Mouse (Mus musculus) cortical plate, adult 2 months (tissue): ENCODE results near the gene Txndc9.

Source experiments
- CTCF ChIP-seq: fragments of 200-500 bp; IDR thresholded peaks from 2 replicates; pipeline ENCODE4 v1.5.1; 2011; ENCODE audit warnings: mild to moderate bottlenecking, control low read depth, low read length; ENCODE audit not compliant: insufficient read depth; ENCODE audit errors: extremely low read depth
- POLR2A ChIP-seq: fragments of 200-500 bp; IDR thresholded peaks from 2 replicates; pipeline ENCODE4 v1.6.1; 2011; ENCODE audit warnings: mild to moderate bottlenecking, low read length, control low read depth; ENCODE audit not compliant: insufficient read depth; ENCODE audit errors: extremely low read depth

GRCm38 (mm10) chr1:37958516-37958915, 39.2 kb downstream of the Txndc9 start:
- no peak for TF ChIP-seq CTCF
- TF ChIP-seq POLR2A, result no peak
